Mouse (Mus musculus) cortical plate, adult 2 months (tissue): Measurements from ENCODE around the gene Hhipl1. TPM values are rescaled to one million over a fixed set of nuclear protein-coding genes. Genes with fewer than 3 reads are reported as not detected.

ENCODE experiments used
- H3K27ac ChIP-seq: fragments of 200-500 bp; 2 replicates; pipeline ENCODE4 v1.5.1; 2012; ENCODE audit warnings: low read length, control low read depth, inconsistent platforms; ENCODE audit not compliant: insufficient read depth
- H3K4me1 ChIP-seq: fragments of 200-500 bp; 2 replicates; pipeline ENCODE4 v1.6.1; 2011; ENCODE audit warnings: low read length; ENCODE audit not compliant: control insufficient read depth, insufficient read depth
- H3K4me3 ChIP-seq: fragments of 200-500 bp; 2 replicates; pipeline ENCODE4 v1.5.1; 2011; ENCODE audit warnings: mild to moderate bottlenecking, low read length, control low read depth; ENCODE audit not compliant: insufficient read depth
- CTCF ChIP-seq: fragments of 200-500 bp; IDR thresholded peaks from 2 replicates; pipeline ENCODE4 v1.5.1; 2011; ENCODE audit warnings: mild to moderate bottlenecking, control low read depth, low read length; ENCODE audit not compliant: insufficient read depth; ENCODE audit errors: extremely low read depth
- POLR2A ChIP-seq: fragments of 200-500 bp; IDR thresholded peaks from 2 replicates; pipeline ENCODE4 v1.6.1; 2011; ENCODE audit warnings: mild to moderate bottlenecking, low read length, control low read depth; ENCODE audit not compliant: insufficient read depth; ENCODE audit errors: extremely low read depth
- polyA plus RNA-seq: library from polyadenylated mRNA; depleted of rRNA; stranded (reverse); fragments of >200 nt; gene quantifications from 2 replicates; pipeline ENCODE4 v1.2.3, GENCODE M21; 2012; rRNA removed

Hhipl1 gene
- polyA plus RNA-seq = 9.8 and 10.6 TPM in 2 replicates

GRCm38 (mm10) chr12:108305812-108306794 lies at the start of gene Hhipl1:
Gene Hhipl1, plus strand, starts transcription at chr12:108306270.
- no peak for TF ChIP-seq CTCF
- TF ChIP-seq POLR2A = no peak
- peak within 1 kb of the TSS; percentile 28 for H3K4me3 ChIP-seq
- H3K27ac ChIP-seq = no peak within 1 kb of the TSS
- H3K4me1 ChIP-seq = no peaks in the 10 kb centered on the region

GRCm38 (mm10) chr12:108256734-108257133 lies 49.3 kb upstream of the Hhipl1 start:
- H3K27ac ChIP-seq = no peak overlapping the region
- peaks cover 6% of the 10 kb centered on the region for H3K4me1 ChIP-seq
- no peak overlapping the region for H3K4me3 ChIP-seq
- no peak for TF ChIP-seq CTCF
- no peak for TF ChIP-seq POLR2A

DNA sequence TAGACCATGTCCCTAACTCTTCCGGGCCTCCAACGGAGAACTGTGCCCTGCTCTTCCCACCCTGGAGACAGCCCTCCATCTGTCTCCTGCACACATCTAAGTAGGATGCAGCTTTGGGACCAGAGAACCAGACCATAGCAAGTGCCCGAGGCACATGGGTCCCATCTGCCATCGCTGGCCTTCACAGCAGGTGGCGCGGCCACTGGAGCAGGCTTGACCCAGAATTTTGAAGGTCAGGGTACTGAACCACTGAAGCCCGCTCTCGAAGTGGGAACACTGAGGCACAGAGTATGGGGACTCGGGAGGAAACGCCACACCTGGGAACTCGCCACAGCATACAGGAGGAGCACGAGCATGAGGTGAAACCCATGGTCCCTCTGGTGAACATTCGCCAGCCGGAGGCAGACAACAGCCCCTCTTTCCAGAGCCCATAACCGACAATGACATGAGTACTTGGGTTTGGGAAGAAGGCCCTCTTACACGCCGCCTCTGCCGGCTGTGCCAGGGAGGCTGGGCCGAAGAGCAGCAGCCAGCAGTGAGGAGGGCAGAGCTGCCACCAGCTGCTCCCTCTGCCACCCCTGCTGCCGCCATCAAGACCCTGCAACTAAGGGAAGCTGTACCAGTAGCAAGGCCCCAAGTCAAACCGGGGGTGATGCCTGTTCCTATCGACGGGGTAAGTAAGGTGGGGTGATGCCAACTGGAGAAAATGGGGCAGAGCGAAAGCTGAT lies 46.6 kb upstream of the Hhipl1 start:
- no peak for TF ChIP-seq POLR2A
- TF ChIP-seq CTCF = no peak
- Histone ChIP-seq H3K4me1 (peaks cover 3% of the 10 kb centered on the region; the same call in 1 of the 2 replicates), H3K27ac (no peak overlapping the region), H3K4me3 (no peak overlapping the region)

DNA sequence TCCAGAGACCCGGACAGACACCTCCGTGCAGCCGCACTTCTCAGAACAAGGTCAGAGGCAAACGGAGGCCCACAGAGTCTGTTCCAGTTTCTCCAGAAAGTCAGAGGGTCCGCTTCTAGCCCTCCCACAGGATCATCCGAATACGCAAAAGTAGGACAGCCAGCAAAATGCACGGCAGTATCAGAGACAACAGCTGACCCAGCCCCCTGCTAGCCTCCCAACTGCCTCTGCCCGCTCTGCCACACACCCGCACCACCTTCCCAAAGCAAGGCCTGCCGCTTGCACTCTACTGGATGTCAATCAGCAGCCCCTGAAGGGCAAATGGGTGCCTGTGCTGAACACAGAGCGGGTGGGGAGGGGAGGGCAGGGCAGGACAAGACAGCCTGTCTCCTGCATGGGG lies 45.1 kb upstream of the Hhipl1 start:
- Histone ChIP-seq H3K27ac (no peak overlapping the region), H3K4me3 (no peak overlapping the region), H3K4me1 (peaks cover 5% of the 10 kb centered on the region; the same call in 1 of the 2 replicates)
- no peak for TF ChIP-seq CTCF
- TF ChIP-seq POLR2A = no peak

DNA sequence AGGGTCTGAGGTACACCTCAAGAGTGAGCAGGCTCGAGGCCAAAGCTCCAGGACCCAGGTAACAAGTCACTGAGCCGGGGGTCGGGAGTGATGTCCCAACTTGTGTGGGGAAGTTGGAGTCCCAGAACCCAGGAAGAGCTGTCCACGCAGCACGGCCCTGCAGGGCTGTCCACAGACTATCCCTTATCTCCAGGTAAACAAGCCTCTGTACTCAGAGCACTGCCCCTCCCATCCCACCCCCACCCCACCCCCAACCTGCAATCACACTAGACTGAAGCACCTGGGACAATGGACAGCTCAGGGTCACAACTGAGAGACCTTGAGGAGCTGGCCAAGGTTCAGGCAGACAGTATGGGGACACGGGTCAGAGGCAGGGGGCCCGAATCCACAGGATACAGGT lies 41.2 kb upstream of the Hhipl1 start:
- Histone ChIP-seq H3K4me3 (no peak overlapping the region), H3K4me1 (peaks cover 7% of the 10 kb centered on the region), H3K27ac (no peak overlapping the region)

DNA sequence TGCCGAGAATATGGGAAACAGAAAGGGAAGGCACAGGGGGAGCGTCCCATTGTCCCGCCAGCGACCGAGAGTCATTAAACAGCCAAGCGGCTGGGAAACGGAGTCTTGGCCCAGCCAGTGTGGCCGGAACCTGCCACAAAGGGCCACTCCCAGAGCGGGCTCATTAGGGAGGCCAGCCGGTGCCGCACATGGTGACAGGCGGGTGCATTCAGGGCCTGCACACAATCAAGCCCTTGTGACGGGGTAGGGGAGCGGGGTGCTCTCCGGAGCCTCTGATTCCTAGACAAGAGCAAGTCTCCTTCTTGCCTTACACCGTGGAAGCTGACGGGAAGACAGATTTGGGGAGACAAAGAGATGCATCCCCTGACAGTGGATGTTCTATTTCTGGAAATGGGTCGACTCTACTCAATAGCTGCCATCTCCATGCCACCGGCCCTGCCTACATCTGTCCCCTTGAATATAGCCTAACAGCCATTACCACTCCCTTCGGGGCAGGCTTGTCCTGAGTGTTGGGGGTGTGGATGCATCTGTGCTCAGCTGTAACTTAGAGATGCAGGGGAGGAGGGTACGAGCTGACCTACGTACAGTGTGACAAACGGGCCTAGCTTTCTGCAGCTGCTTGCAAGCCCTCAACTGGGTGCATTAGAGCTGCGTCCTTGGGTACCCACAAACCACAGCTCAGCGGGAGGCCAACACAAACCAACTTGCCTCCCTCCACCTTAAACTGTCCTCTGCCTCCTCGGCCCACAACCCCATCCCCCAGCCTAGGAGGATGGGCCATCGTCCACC lies 40.0 kb upstream of the Hhipl1 start:
- no peak overlapping the region for H3K27ac ChIP-seq
- TF ChIP-seq CTCF (no peak), POLR2A (no peak)
- H3K4me3 ChIP-seq = no peak overlapping the region; the same call in 1 of the 2 replicates
- H3K4me1 ChIP-seq = peaks cover 8% of the 10 kb centered on the region

More for the DNA sequence above, 41.2 kb upstream of the Hhipl1 start:
- TF ChIP-seq POLR2A = no peak
- no peak for TF ChIP-seq CTCF

GRCm38 (mm10) chr12:108267653-108268052 lies 38.4 kb upstream of the Hhipl1 start:
- H3K4me1 ChIP-seq = peaks cover 10% of the 10 kb centered on the region
- TF ChIP-seq CTCF = no peak
- no peak for TF ChIP-seq POLR2A
- H3K4me3 ChIP-seq = no peak overlapping the region
- no peak overlapping the region for H3K27ac ChIP-seq

DNA sequence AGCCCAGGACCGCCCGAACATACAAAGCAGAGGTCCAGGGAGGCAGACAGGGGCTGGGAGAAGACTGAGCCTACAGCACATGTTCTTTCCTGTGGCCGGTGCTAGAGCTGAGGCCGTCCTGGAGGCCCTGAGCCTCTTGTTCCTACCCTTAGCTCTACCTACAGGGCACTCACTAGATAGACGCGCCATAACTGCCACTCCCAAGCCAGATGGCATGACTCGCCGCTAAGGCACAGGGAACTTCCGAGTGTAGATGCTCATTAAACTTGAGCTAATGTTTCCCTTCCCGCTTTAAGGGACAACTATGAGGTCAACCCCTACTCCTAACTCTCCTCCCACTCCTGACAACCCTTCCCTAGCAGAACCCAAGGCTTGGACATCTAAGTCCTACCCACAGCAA lies 37.1 kb upstream of the Hhipl1 start:
- H3K27ac ChIP-seq = no peak overlapping the region
- no peak overlapping the region for H3K4me3 ChIP-seq
- H3K4me1 ChIP-seq = peaks cover 13% of the 10 kb centered on the region
- TF ChIP-seq POLR2A (no peak), CTCF (no peak)

- TF ChIP-seq POLR2A (no peak), CTCF (no peak)
- Histone ChIP-seq H3K4me1 (peaks cover 13% of the 10 kb centered on the region), H3K27ac (no peak overlapping the region), H3K4me3 (no peak overlapping the region)
These were observed 36.4 kb upstream of the Hhipl1 start for GRCm38 (mm10) chr12:108269699-108270098.
